Mouse (Mus musculus): ENCODE data around the gene Agbl4. TPM values are rescaled to one million over a fixed set of nuclear protein-coding genes. Genes with fewer than 3 reads are reported as not detected.

The Agbl4 gene
- polyA plus RNA-seq, 1 experiment = not detected

DNA sequence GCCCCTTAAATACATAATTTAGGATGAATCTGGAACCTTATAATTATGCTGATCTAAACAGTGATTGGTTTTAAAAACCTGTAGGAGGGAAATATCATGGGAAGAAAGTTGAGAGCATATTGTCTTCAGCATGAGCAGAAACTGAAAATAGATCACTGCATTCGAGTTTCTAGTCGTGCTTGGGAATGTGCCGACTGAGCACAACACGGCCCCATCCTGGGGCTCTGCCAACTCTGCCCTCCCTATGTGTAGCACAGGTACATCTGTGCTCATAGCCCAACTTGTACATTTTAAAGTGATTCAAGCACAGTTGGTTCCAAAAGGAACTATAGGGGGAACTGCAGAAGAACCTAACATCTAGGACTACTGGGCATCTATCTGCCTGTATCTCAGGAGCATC lies 402.4 kb downstream of the Agbl4 start:
- Histone ChIP-seq H3K79me3 (ENCODE audit: low read depth) (no peaks in the 10 kb centered on the region), H3K79me2 (ENCODE audit: control insufficient read depth, insufficient read depth) (no peaks in the 10 kb centered on the region), H3K4me3 (ENCODE audit: insufficient read depth, poor library complexity, severe bottlenecking) (no peak overlapping the region), H3K27me3 (ENCODE audit: control insufficient read depth, insufficient read depth, insufficient read length) (no peaks in the 10 kb centered on the region), H3ac (ENCODE audit: control insufficient read depth, insufficient read length, low read depth) (no peak overlapping the region), H3K36me3 (ENCODE audit: control insufficient read depth, insufficient read depth) (no peaks in the 10 kb centered on the region)
- TF ChIP-seq MAX (IDR thresholded peaks at IDR 0.05) (no peak), FOSL1 (IDR thresholded peaks at IDR 0.05; ENCODE audit: insufficient read depth, low read length, poor library complexity, severe bottlenecking) (no peak), CEBPB (IDR thresholded peaks at IDR 0.05; ENCODE audit: low read depth) (no peak), USF1 (IDR thresholded peaks at IDR 0.05; ENCODE audit: low read depth) (no peak), MYOD1 (IDR thresholded peaks at IDR 0.05; ENCODE audit: control insufficient read depth, insufficient read length, low read depth) (no peak), CTCF (IDR thresholded peaks at IDR 0.05; ENCODE audit: control insufficient read depth, insufficient read depth, insufficient read length) (no peak), MYOG (IDR thresholded peaks at IDR 0.05; ENCODE audit: control insufficient read depth, extremely low read depth, insufficient read length) (no peak)

DNA sequence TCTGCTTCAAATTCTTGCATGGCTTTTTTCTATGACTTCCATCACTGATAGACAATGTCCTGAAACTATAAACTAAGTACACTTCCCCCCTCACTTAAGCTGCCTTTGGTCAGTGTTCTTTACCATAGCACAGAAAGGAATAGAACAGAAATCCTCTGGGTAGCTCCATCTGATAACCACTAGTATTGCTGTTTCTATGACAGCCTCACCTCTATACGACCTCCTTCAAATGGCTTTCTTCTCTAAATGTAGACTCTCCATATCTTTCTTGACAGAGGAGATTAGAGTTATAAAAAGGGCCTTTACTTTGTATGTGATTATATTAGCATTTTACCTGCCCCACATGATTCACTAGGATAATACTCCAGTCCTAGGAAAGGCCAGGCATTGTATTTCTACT lies 413.5 kb downstream of the Agbl4 start:
- Histone ChIP-seq H3K79me3 (ENCODE audit: low read depth) (no peaks in the 10 kb centered on the region), H3ac (ENCODE audit: control insufficient read depth, insufficient read length, low read depth) (no peak overlapping the region), H3K4me3 (ENCODE audit: insufficient read depth, poor library complexity, severe bottlenecking) (no peak overlapping the region), H3K36me3 (ENCODE audit: control insufficient read depth, insufficient read depth) (no peaks in the 10 kb centered on the region), H3K27me3 (ENCODE audit: control insufficient read depth, insufficient read depth, insufficient read length) (no peaks in the 10 kb centered on the region), H3K79me2 (ENCODE audit: control insufficient read depth, insufficient read depth) (no peaks in the 10 kb centered on the region)
- TF ChIP-seq FOSL1 (IDR thresholded peaks at IDR 0.05; ENCODE audit: insufficient read depth, low read length, poor library complexity, severe bottlenecking) (no peak), MYOG (IDR thresholded peaks at IDR 0.05; ENCODE audit: control insufficient read depth, extremely low read depth, insufficient read length) (no peak)

DNA sequence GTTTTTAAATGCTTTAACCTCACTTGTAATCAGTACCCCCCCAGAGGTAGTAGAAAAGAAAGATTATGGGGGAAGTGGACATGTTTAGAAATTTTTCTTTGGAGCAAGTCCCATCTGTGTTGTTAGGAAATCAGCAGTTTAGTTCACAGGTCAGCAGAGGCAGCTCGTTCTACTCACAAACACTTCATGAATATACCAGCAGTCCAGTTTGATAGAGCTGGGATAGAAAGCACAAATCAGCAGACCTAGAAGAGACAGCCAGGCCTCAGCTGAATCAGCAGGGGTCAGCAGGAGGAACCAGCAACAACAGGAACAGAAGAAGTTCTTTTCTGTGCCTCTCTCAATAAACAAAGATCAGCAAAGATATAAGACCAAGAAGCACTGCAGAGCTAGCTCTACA lies 435.3 kb downstream of the Agbl4 start:
- H3K79me3 ChIP-seq (ENCODE audit: low read depth) = no peaks in the 10 kb centered on the region
- no peak overlapping the region for H3ac ChIP-seq (ENCODE audit: control insufficient read depth, insufficient read length, low read depth)
- H3K36me3 ChIP-seq (ENCODE audit: control insufficient read depth, insufficient read depth) = no peaks in the 10 kb centered on the region
- H3K27me3 ChIP-seq (ENCODE audit: control insufficient read depth, insufficient read depth, insufficient read length) = no peaks in the 10 kb centered on the region
- TF ChIP-seq USF1 (IDR thresholded peaks at IDR 0.05; ENCODE audit: low read depth) (no peak), MYOD1 (IDR thresholded peaks at IDR 0.05; ENCODE audit: control insufficient read depth, insufficient read length, low read depth) (no peak), CEBPB (IDR thresholded peaks at IDR 0.05; ENCODE audit: low read depth) (no peak), FOSL1 (IDR thresholded peaks at IDR 0.05; ENCODE audit: insufficient read depth, low read length, poor library complexity, severe bottlenecking) (no peak), CTCF (IDR thresholded peaks at IDR 0.05; ENCODE audit: control insufficient read depth, insufficient read depth, insufficient read length) (no peak), MAX (IDR thresholded peaks at IDR 0.05) (no peak), MYOG (IDR thresholded peaks at IDR 0.05; ENCODE audit: control insufficient read depth, extremely low read depth, insufficient read length) (no peak)
- no peak overlapping the region for H3K4me3 ChIP-seq (ENCODE audit: insufficient read depth, poor library complexity, severe bottlenecking)
- no peaks in the 10 kb centered on the region for H3K79me2 ChIP-seq (ENCODE audit: control insufficient read depth, insufficient read depth)

- Histone ChIP-seq H3K79me2 (ENCODE audit: control insufficient read depth, insufficient read depth) (no peaks in the 10 kb centered on the region), H3K27me3 (ENCODE audit: control insufficient read depth, insufficient read depth, insufficient read length) (no peaks in the 10 kb centered on the region), H3K79me3 (ENCODE audit: low read depth) (no peaks in the 10 kb centered on the region), H3ac (ENCODE audit: control insufficient read depth, insufficient read length, low read depth) (no peak overlapping the region), H3K36me3 (ENCODE audit: control insufficient read depth, insufficient read depth) (no peaks in the 10 kb centered on the region), H3K4me3 (ENCODE audit: insufficient read depth, poor library complexity, severe bottlenecking) (no peak overlapping the region)
- TF ChIP-seq MYOD1 (IDR thresholded peaks at IDR 0.05; ENCODE audit: control insufficient read depth, insufficient read length, low read depth) (no peak), FOSL1 (IDR thresholded peaks at IDR 0.05; ENCODE audit: insufficient read depth, low read length, poor library complexity, severe bottlenecking) (no peak), CEBPB (IDR thresholded peaks at IDR 0.05; ENCODE audit: low read depth) (no peak), CTCF (IDR thresholded peaks at IDR 0.05; ENCODE audit: control insufficient read depth, insufficient read depth, insufficient read length) (no peak), MAX (IDR thresholded peaks at IDR 0.05) (no peak), USF1 (IDR thresholded peaks at IDR 0.05; ENCODE audit: low read depth) (no peak), MYOG (IDR thresholded peaks at IDR 0.05; ENCODE audit: control insufficient read depth, extremely low read depth, insufficient read length) (no peak)
These were observed 482.4 kb downstream of the Agbl4 start for GRCm38 (mm10) chr4:110879719-110880443.

DNA sequence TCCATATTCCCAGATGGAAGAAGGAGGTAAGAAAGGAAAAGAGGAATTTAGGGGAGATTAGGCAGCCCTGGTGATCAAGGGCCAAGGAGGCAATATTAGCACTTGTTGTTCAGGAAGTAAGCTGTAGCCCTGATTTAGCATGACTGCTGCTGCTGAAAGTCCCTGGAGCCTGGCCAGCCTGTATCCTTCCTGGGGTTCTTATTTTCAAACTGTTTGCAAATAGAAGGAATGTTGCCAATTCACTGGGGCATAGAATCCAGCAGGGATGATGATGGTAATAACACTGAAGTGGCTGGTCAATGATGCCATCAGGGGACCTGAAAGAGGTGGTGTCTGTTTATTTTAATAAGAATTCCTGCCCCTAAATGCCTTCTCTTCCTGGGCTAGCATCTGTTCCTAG lies 518.6 kb downstream of the Agbl4 start:
- H3K4me3 ChIP-seq (ENCODE audit: insufficient read depth, poor library complexity, severe bottlenecking) = no peak overlapping the region
- no peaks in the 10 kb centered on the region for H3K79me2 ChIP-seq (ENCODE audit: control insufficient read depth, insufficient read depth)
- TF ChIP-seq USF1 (IDR thresholded peaks at IDR 0.05; ENCODE audit: low read depth) (no peak), MYOG (IDR thresholded peaks at IDR 0.05; ENCODE audit: control insufficient read depth, extremely low read depth, insufficient read length) (no peak), CEBPB (IDR thresholded peaks at IDR 0.05; ENCODE audit: low read depth) (no peak), FOSL1 (IDR thresholded peaks at IDR 0.05; ENCODE audit: insufficient read depth, low read length, poor library complexity, severe bottlenecking) (no peak), MYOD1 (IDR thresholded peaks at IDR 0.05; ENCODE audit: control insufficient read depth, insufficient read length, low read depth) (no peak), MAX (IDR thresholded peaks at IDR 0.05) (no peak), CTCF (IDR thresholded peaks at IDR 0.05; ENCODE audit: control insufficient read depth, insufficient read depth, insufficient read length) (no peak)
- H3ac ChIP-seq (ENCODE audit: control insufficient read depth, insufficient read length, low read depth) = no peak overlapping the region
- H3K27me3 ChIP-seq (ENCODE audit: control insufficient read depth, insufficient read depth, insufficient read length) = no peaks in the 10 kb centered on the region
- no peaks in the 10 kb centered on the region for H3K36me3 ChIP-seq (ENCODE audit: control insufficient read depth, insufficient read depth)
- H3K79me3 ChIP-seq (ENCODE audit: low read depth) = no peaks in the 10 kb centered on the region

DNA sequence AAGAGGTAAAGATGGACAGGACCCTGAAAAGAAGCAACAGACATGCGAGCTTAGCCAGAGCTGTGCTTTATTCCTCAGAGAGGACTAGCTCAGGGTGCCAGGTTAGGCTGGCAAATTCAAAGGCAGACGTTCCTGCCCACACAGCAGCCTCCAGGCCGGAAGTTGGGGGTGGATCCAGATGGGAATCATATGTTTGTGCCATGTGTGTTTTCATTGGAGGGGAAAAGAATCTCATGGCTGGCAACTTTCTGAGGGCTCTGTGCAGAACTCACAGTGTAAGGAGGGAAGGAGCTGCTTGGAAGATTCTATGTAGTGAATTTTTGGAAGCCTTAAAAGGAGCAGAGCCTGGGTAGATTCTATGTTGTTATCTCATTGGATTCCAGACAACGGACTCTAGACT lies 519.1 kb downstream of the Agbl4 start:
- Histone ChIP-seq H3K4me3 (ENCODE audit: insufficient read depth, poor library complexity, severe bottlenecking) (no peak overlapping the region), H3K27me3 (ENCODE audit: control insufficient read depth, insufficient read depth, insufficient read length) (no peaks in the 10 kb centered on the region), H3K79me2 (ENCODE audit: control insufficient read depth, insufficient read depth) (no peaks in the 10 kb centered on the region), H3ac (ENCODE audit: control insufficient read depth, insufficient read length, low read depth) (no peak overlapping the region), H3K36me3 (ENCODE audit: control insufficient read depth, insufficient read depth) (no peaks in the 10 kb centered on the region), H3K79me3 (ENCODE audit: low read depth) (no peaks in the 10 kb centered on the region)
- no peak for TF ChIP-seq CEBPB (IDR thresholded peaks at IDR 0.05; ENCODE audit: low read depth)
- no peak for TF ChIP-seq FOSL1 (IDR thresholded peaks at IDR 0.05; ENCODE audit: insufficient read depth, low read length, poor library complexity, severe bottlenecking)
- TF ChIP-seq MYOD1 (IDR thresholded peaks at IDR 0.05; ENCODE audit: control insufficient read depth, insufficient read length, low read depth) = no peak
- no peak for TF ChIP-seq MYOG (IDR thresholded peaks at IDR 0.05; ENCODE audit: control insufficient read depth, extremely low read depth, insufficient read length)
- no peak for TF ChIP-seq USF1 (IDR thresholded peaks at IDR 0.05; ENCODE audit: low read depth)
- TF ChIP-seq CTCF (IDR thresholded peaks at IDR 0.05; ENCODE audit: control insufficient read depth, insufficient read depth, insufficient read length) = no peak
- TF ChIP-seq MAX (IDR thresholded peaks at IDR 0.05) = no peak

Measured in C2C12 (cell line).